Mouse (Mus musculus): ENCODE data around the gene Gm17018.

DNA sequence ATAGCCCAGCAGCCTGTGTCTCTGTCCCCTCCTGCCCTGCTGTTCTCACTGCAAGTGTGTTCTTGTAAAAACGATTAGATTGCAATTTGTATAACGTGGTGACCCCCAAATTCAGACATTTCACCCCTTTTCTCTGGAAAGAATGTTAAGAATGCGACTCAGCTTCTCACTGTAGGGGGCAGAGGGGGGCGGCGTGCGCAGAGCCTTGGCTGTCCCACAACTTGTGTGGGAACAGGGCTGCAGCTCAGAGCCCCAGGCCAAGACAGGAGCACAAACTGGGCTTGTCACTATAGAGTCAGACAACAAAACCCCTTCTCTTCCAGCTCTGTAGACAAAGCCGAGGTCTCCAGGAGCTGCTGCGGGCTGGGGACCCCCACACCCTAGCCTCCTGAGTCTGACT is 21.7 kb downstream of the Gm17018 start:
- TF ChIP-seq POLR2A (IDR thresholded peaks at IDR 0.05; ENCODE audit: low read depth, low read length) = no peak
- TF ChIP-seq CTCF (conservative IDR thresholded peaks at IDR 0.05; ENCODE audit: insufficient read depth, insufficient read length, low read depth, low read length) = no peak
